Mouse (Mus musculus) heart, postnatal 0 days (tissue): ENCODE data around the gene Dlg3. TPM values are rescaled to one million over a fixed set of nuclear protein-coding genes. Genes with fewer than 3 reads are reported as not detected.
A peak's percentile ranks its signal among the peaks of the same experiment; 100 is the strongest.

Experiments used
- ATAC-seq: fragments of 200-750 bp; cut with Nextera tagmentation; 2 replicates; pipeline ENCODE4 v1.8.0; 2017; ENCODE audit warnings: low read depth, moderate number of reproducible peaks, moderate library complexity; ENCODE audit not compliant: insufficient read depth
- DNase-seq: peaks from one replicate; pipeline ENCODE4 v3.0.0-alpha.2; 2016; ENCODE audit warnings: low spot score
- H3K27ac ChIP-seq: fragments of 300-500 bp; sonication (generic); 2 replicates; pipeline ENCODE4 v1.5.1; 2014; ENCODE audit warnings: low read depth, mild to moderate bottlenecking
- H3K27me3 ChIP-seq: fragments of 300-500 bp; sonication (generic); 2 replicates; pipeline ENCODE4 v1.6.1; 2014; ENCODE audit warnings: low read length, mixed read lengths; ENCODE audit not compliant: control insufficient read depth, insufficient read depth
- H3K36me3 ChIP-seq: fragments of 300-500 bp; sonication (generic); replicated peaks from 2 replicates; pipeline ENCODE4 v1.6.1; 2014; ENCODE audit warnings: low read length, mixed read lengths; ENCODE audit not compliant: control insufficient read depth, insufficient read depth
- H3K4me1 ChIP-seq: fragments of 300-500 bp; sonication (generic); 2 replicates; pipeline ENCODE4 v1.6.1; 2014; ENCODE audit warnings: antibody characterized with exemption; ENCODE audit not compliant: control insufficient read depth, insufficient read depth
- H3K4me2 ChIP-seq: fragments of 300-500 bp; sonication (generic); 2 replicates; pipeline ENCODE4 v1.6.1; 2014; ENCODE audit warnings: low read depth, mild to moderate bottlenecking, low read length, moderate library complexity
- H3K4me3 ChIP-seq: fragments of 300-500 bp; sonication (generic); 2 replicates; pipeline ENCODE4 v1.5.1; 2014; ENCODE audit warnings: low read depth, low read length
- H3K9ac ChIP-seq: fragments of 300-500 bp; sonication (generic); replicated peaks from 2 replicates; pipeline ENCODE4 v1.6.1; 2014; ENCODE audit warnings: low read depth, low read length, mixed read lengths
- H3K9me3 ChIP-seq: fragments of 300-500 bp; sonication (generic); replicated peaks from 2 replicates; pipeline ENCODE4 v1.6.1; 2016; ENCODE audit warnings: low read length; ENCODE audit not compliant: control insufficient read depth
- CTCF ChIP-seq: IDR thresholded peaks from 2 replicates; pipeline ENCODE4 v1.5.1; 2016; ENCODE audit warnings: antibody characterized with exemption, control low read depth, low read depth
- EP300 ChIP-seq: IDR thresholded peaks from 2 replicates; pipeline ENCODE4 v1.6.1; 2016; ENCODE audit warnings: antibody characterized with exemption, low read depth
- WGBS: fragments of 180-500 bp; shearing (Covaris S2); extraction: QIAGEN DNeasy Blood & Tissue Kit; methylation state at CpG from one replicate; pipeline ENCODE4 v1.1.7; 2014; 5-methylcytosine and 5-hydroxymethylcytosine counted together
- polyA plus RNA-seq: library from polyadenylated mRNA; unstranded; fragments of >200 nt; fragmentation: Nextera tagmentation; extraction: Ambion mirVana; gene quantifications from 2 replicates; pipeline ENCODE4 v1.2.1, GENCODE M21; 2015
- total RNA-seq: library from RNA; depleted of rRNA; stranded (reverse); fragments of >200 nt; gene quantifications from 2 replicates; pipeline ENCODE4 v1.2.3, GENCODE M21; 2014; ENCODE audit warnings: low replicate concordance; rRNA removed

The Dlg3 gene
- total RNA-seq (13.2 and 14.6 TPM in 2 replicates), polyA plus RNA-seq (0.51 and 0.52 TPM in 2 replicates)

GRCm38 (mm10) chrX:100767181-100767884 is at the start of gene Dlg3:
Gene Dlg3, plus strand, starts transcription at chrX:100767722.
- ATAC-seq (peak; percentile 30; the same call in 1 of the 2 replicates), DNase-seq (no peak)
- TF ChIP-seq EP300: no peak
- 0 out of 2 replicates have a peak, but pooled peaks have one; percentile 7 for TF ChIP-seq CTCF

GRCm38 (mm10) chrX:100728947-100729346 is 38.6 kb upstream of the Dlg3 start:
- Histone ChIP-seq H3K4me3 (no peak overlapping the region), H3K4me2 (no peak overlapping the region), H3K9me3 (no peaks in the 10 kb centered on the region), H3K9ac (no peak overlapping the region), H3K36me3 (peaks cover 11% of the 10 kb centered on the region; the same call in 1 of the 2 replicates), H3K27me3 (no peaks in the 10 kb centered on the region), H3K27ac (no peak overlapping the region), H3K4me1 (no peaks in the 10 kb centered on the region)
- DNase-seq (no peak), ATAC-seq (peak; percentile 30; the same call in 1 of the 2 replicates)
- no peak for TF ChIP-seq CTCF
- no peak for TF ChIP-seq EP300
- 17% methylated on average over 1 of the region's 1 CpGs for WGBS

More at GRCm38 (mm10) chrX:100767181-100767884, at the start of gene Dlg3:
- H3K4me2 ChIP-seq: peak within 1 kb of the TSS; percentile 63
- H3K27ac ChIP-seq: no peak within 1 kb of the TSS
- H3K9ac ChIP-seq: no peak within 1 kb of the TSS
- no peaks in the 10 kb centered on the region for H3K27me3 ChIP-seq
- no peaks in the 10 kb centered on the region for H3K9me3 ChIP-seq
- H3K4me3 ChIP-seq: peak within 1 kb of the TSS; percentile 33
- H3K36me3 ChIP-seq: no peaks in the 10 kb centered on the region
- H3K4me1 ChIP-seq: no peaks in the 10 kb centered on the region
- 12% methylated on average over 24 of the region's 26 CpGs for WGBS

GRCm38 (mm10) chrX:100729665-100730188 is 37.8 kb upstream of the Dlg3 start, which contains the start of gene Gdpd2:
Gene Gdpd2, plus strand, starts transcription at chrX:100729873.
- H3K4me1 ChIP-seq: no peaks in the 10 kb centered on the region
- peak; percentile 29 for DNase-seq
- TF ChIP-seq CTCF: peak; percentile 56
- TF ChIP-seq EP300: no peak
- H3K9ac ChIP-seq: no peak within 1 kb of the TSS
- H3K4me3 ChIP-seq: no peak within 1 kb of the TSS
- no peaks in the 10 kb centered on the region for H3K27me3 ChIP-seq
- peak; percentile 62; the same call in 1 of the 2 replicates for ATAC-seq
- H3K9me3 ChIP-seq: no peaks in the 10 kb centered on the region
- peak within 1 kb of the TSS; percentile 27 for H3K4me2 ChIP-seq
- peaks cover 11% of the 10 kb centered on the region; the same call in 1 of the 2 replicates for H3K36me3 ChIP-seq
- no peak within 1 kb of the TSS for H3K27ac ChIP-seq
- WGBS: 13% methylated on average over 8 of the region's 8 CpGs

- ATAC-seq: no peak
Measured at GRCm38 (mm10) chrX:100730266-100730665, 37.3 kb upstream of the Dlg3 start.

GRCm38 (mm10) chrX:100734359-100734758 is 33.2 kb upstream of the Dlg3 start:
- Histone ChIP-seq H3K9ac (no peak overlapping the region), H3K4me1 (no peaks in the 10 kb centered on the region), H3K27me3 (no peaks in the 10 kb centered on the region), H3K27ac (no peak overlapping the region), H3K9me3 (no peaks in the 10 kb centered on the region), H3K36me3 (no peaks in the 10 kb centered on the region), H3K4me2 (no peak overlapping the region), H3K4me3 (no peak overlapping the region)
- DNase-seq: no peak
- TF ChIP-seq EP300 (no peak), CTCF (no peak)
- 76% methylated on average over 7 of the region's 7 CpGs for WGBS
- no peak for ATAC-seq

More at GRCm38 (mm10) chrX:100730266-100730665, 37.3 kb upstream of the Dlg3 start:
- H3K9ac ChIP-seq: no peak overlapping the region
- WGBS: 25% methylated on average over 8 of the region's 8 CpGs
- H3K27ac ChIP-seq: no peak overlapping the region
- no peak for DNase-seq
- no peaks in the 10 kb centered on the region for H3K27me3 ChIP-seq
- 0 out of 2 replicates have a peak, but pooled peaks cover 11% of the 10 kb centered on the region for H3K36me3 ChIP-seq
- H3K4me3 ChIP-seq: no peak overlapping the region
- peak overlapping the region; percentile 27 for H3K4me2 ChIP-seq
- H3K4me1 ChIP-seq: no peaks in the 10 kb centered on the region
- TF ChIP-seq CTCF: no peak
- no peak for TF ChIP-seq EP300
- H3K9me3 ChIP-seq: no peaks in the 10 kb centered on the region
